Mouse (Mus musculus) lung, postnatal 10 days (tissue): Measurements from ENCODE around the gene Unc5c.

ENCODE experiments used
- DNase-seq: peaks from one replicate; pipeline ENCODE4 v3.0.0; 2021

Unc5c gene

GRCm38 (mm10) chr3:141601072-141601549, 136.1 kb downstream of the Unc5c start:
- DNase-seq: no peak

GRCm38 (mm10) chr3:141616718-141617117, 151.7 kb downstream of the Unc5c start:
- no peak for DNase-seq

GRCm38 (mm10) chr3:141618675-141619074, 153.7 kb downstream of the Unc5c start:
- no peak for DNase-seq

- DNase-seq: no peak
These were observed 156.5 kb downstream of the Unc5c start for GRCm38 (mm10) chr3:141621496-141621895.

DNA sequence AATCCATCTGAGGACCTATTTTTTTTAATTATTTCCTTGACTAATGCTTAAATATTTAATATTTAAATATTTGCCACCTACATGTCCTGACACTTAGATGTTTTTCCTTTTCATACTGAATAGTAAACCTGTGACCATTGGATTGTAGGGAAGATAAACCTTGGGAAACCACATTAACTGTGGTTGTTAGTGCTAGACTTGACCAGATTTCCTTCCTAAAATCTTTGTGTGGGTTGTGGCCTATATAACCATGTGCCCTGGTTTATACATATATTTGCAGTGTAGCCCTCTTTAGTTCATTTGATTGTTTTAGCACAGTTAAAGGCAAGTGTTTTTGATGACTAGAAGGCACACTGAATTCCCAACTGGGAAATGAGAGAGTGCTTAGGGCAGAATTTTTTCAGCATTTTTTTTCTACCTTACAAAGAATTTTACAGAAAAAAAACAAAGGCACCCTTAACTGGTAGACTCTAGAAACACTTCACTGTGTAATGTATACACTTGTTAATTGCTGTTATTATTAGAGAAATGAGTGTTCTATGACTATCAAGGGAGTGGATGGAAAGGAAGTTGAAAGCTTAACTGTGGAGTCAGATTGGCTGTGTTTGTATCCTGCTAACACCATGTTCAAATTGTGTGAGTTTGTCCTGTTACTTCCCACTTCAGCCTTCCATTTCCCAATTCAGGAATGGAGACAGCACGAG, 162.1 kb downstream of the Unc5c start:
- DNase-seq: no peak

DNA sequence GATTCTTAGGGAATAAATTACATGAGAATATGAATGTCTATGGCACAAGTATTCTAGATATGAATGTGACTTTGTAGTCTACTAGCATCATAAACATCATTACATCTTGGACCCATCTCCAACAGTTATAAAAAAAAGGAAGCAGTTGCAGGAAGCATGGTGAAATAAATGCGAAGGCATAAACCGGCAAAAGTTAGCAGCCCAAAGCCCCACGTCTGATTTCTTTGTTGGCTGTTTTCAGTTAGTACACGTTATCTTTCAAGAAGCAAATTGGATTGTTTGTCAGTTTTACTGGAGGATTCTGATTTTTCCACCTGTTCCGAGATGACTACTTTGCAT, 162.6 kb downstream of the Unc5c start:
- no peak for DNase-seq

GRCm38 (mm10) chr3:141629431-141629830, 164.4 kb downstream of the Unc5c start:
- DNase-seq: no peak

DNA sequence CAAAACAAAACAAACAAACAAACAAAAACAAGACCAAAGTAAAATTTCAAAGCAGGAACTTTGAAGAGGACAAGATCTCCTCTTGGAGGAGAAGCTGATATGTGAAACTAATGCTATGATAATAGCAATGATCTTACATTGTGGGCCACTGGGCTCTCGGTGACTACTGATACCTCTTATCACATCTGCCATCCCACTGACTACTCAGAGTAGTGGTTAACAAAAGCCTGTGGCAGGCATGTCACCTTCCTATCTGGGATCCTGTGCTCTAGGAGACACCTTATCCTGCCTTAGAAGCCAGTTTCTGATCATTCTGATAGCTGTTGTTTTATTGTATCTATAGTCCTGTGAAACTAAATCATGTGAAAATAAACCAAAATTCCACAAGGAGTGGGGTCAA, 172.9 kb downstream of the Unc5c start:
- DNase-seq: no peak

- DNase-seq: no peak
These were observed 179.2 kb downstream of the Unc5c start for GRCm38 (mm10) chr3:141644264-141644663.

- no peak for DNase-seq
These were observed 181.6 kb downstream of the Unc5c start for GRCm38 (mm10) chr3:141646588-141646987.

DNA sequence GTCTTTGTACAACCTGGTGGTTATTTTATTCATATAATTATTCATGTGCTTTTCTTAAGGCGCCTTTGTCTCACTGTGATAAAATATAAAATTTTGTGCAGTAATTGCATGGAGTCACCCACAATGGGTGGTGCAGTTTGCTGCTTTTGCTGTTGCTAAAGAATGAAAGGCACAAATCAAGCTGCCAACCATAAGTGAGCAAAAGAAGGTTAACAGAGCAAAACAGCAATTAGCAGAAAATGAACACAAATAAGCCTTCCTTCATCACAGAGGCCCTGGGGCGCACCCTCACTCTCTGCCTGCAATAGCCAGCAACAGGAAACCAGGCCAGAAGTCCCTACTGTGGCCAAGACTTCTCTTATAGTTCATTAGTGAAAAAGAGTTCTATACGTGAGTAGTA, 185.6 kb downstream of the Unc5c start:
- DNase-seq: no peak

DNA sequence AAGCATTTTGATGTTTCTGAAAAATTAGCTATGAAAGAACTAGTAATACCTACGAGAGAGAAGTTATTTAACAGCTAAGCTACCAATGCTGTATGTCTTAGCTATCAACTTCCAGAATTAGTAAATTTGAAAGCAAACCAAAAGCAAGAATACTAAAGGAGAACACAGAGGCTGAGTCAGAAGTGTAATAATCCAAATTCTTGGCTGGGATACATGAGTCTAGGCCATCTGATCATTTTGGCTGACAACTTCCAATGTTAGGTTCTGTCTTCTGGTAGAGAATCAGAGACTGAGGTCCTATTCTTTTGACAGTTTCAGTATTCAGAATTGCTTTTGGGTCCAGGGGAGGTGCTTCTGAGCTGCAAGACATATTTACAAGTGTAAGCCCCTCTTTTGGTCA, 188.9 kb downstream of the Unc5c start:
- no peak for DNase-seq

DNA sequence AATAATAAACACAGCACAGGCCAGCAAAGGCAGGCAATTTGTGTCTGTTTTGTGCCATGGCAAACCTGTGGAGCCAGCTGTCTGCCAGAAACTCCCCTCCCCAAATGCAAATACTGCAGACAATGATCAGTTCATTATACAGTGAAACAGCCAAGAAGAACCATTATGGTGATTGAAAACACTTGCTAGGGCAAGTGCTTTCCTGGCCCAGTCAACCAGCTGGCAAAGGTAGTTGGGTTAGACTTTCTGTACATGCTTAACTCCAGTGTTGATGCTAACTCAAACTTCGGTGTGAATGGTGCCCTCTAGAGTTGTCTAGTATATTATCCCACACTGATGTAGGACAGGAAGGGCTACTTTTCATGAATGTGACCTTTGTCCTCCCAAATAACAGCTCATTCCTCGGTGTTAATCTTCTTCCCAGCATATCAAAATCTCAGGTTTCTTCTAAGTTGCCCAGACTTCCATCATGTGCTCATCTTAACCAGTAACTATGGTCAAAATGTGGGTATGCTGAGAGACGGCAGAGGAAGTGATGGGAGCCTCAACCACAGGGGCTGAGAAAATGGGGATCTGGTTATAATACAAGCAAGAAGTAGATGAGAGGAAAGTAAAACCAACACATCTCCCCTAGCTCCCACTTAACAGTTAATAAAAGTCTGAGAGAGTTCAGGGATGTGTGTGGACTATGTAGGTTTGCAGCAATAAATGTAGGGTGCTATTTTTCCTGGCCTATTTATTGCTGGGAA, 194.2 kb downstream of the Unc5c start:
- DNase-seq: no peak

- DNase-seq: peak; percentile 10
These were observed 195.3 kb downstream of the Unc5c start for GRCm38 (mm10) chr3:141660065-141661062.

- no peak for DNase-seq
These were observed 224.1 kb downstream of the Unc5c start for GRCm38 (mm10) chr3:141689113-141689512.

- DNase-seq: no peak
These were observed 225.7 kb downstream of the Unc5c start for GRCm38 (mm10) chr3:141690676-141691075.

- DNase-seq: no peak
These were observed 226.4 kb downstream of the Unc5c start for GRCm38 (mm10) chr3:141691418-141691817.

- no peak for DNase-seq
These were observed 226.8 kb downstream of the Unc5c start for GRCm38 (mm10) chr3:141691846-141692245.

GRCm38 (mm10) chr3:141699177-141699576, 234.2 kb downstream of the Unc5c start:
- no peak for DNase-seq

- DNase-seq: no peak
These were observed 236.4 kb downstream of the Unc5c start for GRCm38 (mm10) chr3:141701381-141701909.

GRCm38 (mm10) chr3:141711601-141712000, 246.6 kb downstream of the Unc5c start:
- DNase-seq: no peak

DNA sequence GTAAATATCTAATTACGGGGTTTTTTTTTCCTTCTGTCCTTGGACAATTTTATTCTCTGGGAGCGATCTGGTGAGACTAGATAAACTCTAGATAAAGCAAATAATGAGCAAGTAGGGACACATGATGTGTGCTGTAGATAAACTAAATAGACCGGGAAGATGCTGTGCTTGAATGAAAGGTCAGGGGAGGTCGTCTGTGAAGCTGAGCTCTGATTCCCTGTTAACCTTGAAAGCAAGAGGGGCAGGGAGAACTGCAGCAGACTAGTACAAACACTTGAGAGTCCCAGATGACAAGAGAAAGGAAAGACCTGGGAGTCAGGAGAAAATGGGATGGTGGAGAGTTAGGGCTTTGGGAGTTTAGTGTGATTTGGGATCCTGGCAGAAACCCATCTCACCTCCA, 251.4 kb downstream of the Unc5c start:
- DNase-seq: no peak

- DNase-seq: no peak
These were observed 254.0 kb downstream of the Unc5c start for GRCm38 (mm10) chr3:141719050-141719449.
